Mouse (Mus musculus): ENCODE measurements around the gene Osbpl3.

Osbpl3 gene

DNA sequence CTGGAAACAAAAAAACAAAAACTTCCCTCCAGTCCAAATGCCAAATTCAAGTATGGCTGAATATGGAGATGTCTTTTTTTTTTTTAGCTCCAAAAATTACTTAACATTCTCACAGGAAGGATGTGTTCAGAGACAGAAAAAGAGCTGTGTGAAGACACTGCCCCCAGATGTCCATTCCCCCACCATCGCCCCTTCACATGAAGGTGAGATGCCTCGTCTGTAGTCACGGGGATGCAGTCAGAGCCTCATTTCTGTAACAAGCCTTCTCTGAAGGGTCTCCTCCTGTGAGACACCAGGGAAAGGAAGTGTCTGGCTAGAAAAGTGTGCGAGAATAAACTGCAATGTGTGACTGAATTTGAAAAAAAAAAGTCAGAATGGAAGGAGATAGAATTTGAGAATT is 53.1 kb downstream of the Osbpl3 start:
- no peak for DNase-seq (ENCODE audit: low read depth)

DNA sequence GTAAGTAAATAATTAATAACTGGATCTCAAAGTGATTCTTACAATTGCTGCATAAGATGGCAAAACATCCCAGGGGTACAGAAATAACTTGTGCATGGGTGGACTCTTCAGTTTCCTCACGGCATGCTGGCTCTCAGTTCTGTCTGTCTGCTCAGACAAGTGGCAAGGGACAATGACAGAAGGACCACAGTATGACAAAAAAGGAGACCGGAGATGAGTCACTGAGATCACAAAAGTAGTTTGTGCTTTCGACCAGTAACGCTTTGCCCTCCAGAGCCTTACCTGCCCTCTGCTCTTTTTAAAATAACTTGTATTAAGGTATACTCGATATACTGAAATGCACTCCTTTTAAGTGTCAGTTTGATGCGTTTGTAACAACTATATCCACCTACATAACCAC is 55.8 kb downstream of the Osbpl3 start:
- peak; percentile 57 for DNase-seq (ENCODE audit: low read depth)

DNA sequence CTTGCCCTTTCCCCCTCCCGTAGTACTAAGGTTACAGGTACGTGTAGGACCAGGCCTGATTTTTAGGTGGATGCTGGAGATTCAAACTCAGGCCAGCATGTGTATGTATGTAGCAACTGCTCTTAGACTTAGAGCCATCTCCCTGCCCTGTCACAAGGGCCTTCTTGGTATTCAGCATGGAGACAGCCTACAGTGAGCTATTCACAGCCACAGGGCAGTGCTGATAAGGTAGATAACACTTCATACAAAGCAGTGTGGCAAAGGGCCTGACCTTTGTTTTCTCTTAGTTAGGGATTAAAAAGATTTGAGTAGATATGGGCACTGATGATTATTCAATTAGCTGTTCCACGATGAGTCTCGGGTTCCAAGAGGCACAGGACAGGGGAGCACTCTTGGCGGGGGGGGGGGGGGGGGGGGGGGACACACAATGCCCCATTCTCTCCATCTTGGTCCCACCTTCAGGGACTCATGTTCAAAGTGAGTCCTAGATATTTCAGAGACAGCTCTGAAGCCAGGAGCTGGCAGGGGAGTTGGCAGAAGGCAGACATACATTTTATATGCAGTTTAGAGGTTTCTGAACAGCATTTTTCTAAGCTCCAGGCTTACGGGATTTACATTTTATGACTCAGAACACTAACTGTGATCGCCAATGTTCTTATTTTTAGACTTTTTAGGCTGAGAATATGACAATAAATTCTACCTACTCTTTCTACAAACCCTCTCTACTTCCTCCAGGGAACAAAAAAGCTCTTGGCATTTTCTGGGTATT is 56.4 kb downstream of the Osbpl3 start:
- DNase-seq (ENCODE audit: low read depth): no peak

DNA sequence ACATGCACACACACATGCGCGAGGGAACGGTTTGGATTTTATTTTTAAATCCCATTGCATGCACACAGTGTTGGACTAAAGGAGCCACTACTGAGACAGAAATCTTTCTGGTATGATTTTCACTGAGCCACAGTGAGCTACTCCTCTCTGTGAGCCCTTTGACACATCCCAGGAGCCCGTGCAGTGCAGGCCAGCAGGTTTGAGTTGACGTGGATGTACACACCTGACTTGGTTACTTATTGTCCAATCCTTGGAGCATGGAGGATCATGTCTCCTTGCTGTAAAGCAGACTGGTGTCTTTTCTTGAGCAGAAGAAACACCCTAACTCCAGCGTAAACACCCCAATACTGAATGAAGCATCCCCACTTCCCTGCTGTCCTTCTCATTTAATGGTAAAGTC is 57.7 kb downstream of the Osbpl3 start:
- DNase-seq (ENCODE audit: low read depth): no peak

DNA sequence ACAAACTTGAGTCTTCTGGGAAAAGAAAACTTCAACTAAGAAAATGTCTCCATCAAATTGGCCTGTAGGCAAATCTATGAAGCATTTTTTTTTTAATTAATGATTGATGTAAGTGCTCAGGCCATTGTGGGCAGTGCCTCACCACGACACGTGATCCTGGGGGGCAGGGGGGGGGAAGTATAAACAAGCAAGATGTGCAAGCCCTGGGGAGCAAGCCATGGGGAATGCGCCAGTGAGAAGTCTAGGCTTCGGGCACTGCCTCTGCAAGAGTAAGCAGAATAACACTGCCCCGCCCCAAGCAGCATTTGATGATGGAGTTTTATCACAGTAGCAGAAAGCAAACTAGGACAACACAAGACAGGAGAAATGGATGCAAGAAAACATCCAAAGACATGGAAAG is 58.9 kb downstream of the Osbpl3 start:
- no peak for DNase-seq (ENCODE audit: low read depth)

DNA sequence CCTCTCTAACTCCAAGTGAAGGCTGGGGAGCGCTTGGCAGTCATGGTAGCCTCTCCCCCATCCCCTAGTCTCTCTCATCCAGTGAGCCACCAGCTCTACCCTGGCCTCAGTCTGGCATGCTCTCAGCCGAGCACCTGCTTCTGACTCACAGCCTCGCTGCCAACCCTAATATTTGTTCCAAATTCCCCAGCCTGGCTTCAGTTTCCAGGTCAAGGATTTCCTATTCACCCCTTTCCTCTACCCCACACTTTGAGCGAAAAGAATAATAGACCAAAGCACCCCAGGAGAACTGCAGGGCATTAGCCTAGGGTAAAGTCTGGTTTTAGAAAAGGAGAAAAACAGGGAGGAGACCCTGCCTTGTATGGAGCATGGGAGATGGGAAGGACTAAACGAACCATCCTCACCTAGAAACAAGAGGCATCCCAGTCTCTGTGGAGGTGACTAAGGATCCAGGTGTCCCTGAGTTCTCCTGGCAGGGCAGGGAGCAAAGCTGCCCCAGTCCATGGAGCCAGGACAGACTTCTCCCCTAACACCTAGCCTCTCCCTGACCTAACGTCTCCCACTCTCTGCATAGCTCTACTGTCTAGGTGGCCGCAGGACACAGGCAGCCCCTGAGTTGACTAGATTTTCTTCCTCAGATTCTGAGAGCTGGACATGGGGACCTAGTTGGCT is 60.2 kb downstream of the Osbpl3 start:
- DNase-seq (ENCODE audit: low read depth): peak; percentile 43

DNA sequence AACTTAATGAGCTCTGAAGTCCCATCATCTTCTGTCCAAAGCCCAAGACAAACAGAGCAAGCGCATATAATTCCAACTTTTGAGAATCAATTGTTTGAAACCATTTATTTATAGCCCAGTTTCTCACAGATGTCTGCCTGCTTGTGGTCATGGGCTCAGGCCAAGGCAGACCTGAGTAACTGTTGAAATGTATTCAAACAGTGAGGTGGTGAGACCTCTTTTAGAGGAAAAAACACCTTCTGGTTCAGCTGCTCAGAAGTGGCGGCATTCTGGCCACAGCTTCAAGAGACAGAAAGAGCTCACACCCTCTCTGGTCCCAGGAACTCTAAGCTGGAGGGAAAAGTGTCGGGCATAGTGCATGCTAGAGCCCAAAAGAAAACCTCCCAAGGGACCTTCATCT is 61.6 kb downstream of the Osbpl3 start:
- DNase-seq (ENCODE audit: low read depth): no peak

DNA sequence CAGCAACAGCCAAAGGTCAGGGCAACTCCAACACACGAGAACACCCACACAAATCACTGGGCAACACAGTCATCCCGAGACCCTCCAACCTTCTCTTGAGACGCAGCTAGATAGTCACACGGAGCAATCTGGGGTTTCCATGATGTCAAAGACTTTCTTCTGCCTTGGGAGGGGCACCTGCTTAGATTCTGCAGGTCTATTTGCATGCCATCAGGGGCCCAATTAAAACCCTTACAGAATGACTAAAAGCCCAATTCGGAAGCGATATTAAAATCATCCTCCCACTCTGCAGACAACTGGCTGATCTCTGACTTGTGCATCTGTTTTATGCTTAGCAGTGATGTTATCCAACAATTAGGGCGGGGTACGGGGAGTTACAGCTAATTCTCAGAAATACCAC is 62.0 kb downstream of the Osbpl3 start:
- peak; percentile 96 for DNase-seq (ENCODE audit: low read depth)

DNA sequence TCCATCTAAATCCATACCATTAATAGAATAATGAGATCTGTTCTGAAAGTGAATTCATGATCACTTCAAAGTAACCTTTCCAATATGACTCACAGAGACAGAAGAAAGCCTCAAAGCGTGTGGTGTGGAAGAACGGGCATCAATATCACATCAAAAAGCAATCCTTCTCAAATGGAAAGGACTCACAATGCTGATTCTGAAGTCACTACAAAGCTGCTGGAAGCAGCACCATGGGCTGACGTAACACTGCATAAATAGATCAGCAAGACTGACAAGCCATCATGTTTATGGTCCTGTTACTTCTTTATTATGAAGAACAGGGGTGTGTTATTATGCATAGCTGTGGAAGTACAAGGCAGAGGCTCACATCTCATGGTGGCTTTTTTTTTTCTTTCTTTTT is 64.0 kb downstream of the Osbpl3 start:
- DNase-seq (ENCODE audit: low read depth): peak; percentile 82

DNA sequence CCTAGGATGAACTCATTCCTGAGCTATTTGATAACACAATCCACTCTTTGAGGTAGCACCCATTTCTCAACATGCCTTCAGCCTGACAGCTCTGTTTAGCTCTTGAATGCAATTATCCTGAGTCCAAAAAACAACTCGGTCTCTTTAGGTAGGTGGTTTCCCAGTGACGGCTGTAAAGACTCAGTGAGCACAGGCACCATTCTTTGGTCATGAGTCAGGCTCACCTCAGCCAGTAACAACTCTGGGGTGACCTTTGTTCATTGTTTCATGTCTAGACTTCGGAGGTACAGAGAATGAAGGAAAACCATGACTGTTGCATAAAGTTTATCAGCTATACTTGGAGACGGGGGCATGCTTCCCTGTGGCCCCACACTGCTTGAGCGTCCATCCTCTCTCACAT is 65.7 kb downstream of the Osbpl3 start:
- peak; percentile 92 for DNase-seq (ENCODE audit: low read depth)

DNA sequence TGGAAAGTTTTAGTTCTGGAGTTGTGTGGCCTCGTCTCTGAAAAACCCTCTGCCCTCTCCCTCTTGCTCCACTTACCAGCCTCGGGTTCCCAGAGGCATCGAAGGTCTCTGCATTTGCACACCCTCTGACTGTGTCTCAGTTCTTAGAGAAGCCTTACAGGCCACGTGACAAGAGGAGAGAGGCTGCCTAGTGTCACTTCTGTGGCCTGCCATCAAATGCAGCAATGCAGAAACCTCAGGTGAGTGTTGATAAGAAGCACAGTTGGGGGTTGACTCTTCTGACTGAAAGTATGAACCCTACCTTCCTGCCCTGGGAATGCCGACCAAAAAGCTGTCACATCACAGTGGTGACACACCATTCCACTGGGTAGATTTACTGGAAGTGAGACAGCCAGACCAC is 68.4 kb downstream of the Osbpl3 start:
- peak; percentile 73 for DNase-seq (ENCODE audit: low read depth)

DNA sequence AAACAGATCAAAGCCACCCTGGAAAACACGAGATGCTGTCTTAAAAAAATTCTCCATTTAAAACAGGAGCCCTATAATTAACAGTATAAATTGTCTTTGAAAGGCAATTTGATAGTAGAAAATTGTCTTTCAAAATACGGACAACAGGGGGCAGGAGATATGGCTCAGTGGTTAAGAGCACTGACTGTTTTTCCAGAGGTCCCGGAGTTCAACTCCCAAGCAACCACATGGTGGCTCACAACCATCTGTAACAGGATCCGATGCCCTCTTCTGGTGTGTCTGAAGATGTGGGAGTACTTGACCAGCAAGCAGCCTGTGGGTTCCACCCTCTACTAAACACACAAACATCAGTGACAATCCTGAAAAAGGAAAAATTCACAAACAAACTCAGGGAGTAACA is 69.5 kb downstream of the Osbpl3 start:
- peak; percentile 36 for DNase-seq (ENCODE audit: low read depth)

DNA sequence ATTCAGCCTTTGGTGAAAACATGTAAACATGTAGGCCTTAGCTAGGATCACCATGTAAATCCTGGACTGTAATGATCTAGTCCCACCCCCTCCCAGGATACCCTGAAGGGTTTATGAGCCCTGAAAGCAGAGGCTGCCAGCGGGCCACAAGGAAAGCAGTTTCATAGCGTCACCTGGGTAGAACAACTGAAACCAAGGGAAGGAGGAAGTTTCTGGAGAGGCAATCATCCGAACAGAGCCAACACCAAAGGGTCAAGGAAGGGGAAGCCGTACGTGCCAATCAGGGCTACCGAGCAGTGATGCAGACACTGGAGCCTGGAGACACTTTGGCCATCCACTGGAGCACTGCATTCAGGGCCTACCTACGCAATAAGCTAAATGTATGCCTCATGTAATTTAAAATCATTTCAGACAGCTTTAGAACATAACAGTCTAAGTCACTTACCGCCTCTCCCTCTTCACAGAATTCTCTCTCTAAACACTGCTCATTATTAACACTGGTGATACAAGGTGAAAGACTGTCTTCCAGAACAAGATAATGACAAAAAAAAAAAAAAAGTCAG is 70.5 kb downstream of the Osbpl3 start:
- DNase-seq (ENCODE audit: low read depth): no peak

DNA sequence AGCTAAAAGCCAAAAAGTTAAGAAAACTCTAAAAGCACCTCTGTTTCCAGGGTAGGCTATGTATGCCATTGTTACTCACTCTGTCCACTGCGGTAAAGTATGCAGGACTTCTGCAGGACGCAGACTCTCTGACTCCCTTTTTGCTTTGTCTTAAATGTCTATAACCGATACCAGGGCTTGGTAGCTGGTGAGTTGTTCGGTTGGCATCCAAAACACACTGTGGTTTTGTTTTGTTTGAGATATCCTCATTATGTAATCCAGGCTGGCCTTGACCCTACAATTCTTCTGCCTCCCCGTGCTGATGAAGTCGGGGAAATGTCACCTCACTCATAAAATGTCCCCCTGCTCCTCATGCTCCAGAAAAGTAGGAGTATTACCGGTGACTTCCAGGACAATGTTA is 73.3 kb downstream of the Osbpl3 start:
- DNase-seq (ENCODE audit: low read depth): no peak

DNA sequence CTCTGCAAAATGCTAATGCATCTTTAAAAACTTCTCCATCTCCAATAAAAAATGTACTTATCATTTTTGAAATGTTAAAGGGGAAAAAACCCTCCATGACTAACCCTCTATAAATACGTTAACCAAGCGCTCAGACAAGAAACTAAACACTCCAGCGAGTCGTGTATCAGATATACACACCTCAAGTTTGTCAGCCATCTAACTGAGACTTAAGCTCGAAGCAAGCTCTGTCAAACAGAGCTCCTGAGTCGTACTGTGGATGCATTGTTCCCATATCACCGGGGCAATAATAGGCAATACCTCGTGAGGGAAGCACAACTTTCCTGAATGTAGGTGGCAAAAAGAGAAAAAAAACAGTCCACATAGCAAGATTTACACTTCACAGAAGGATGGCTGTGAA is 73.8 kb downstream of the Osbpl3 start:
- no peak for DNase-seq (ENCODE audit: low read depth)

DNA sequence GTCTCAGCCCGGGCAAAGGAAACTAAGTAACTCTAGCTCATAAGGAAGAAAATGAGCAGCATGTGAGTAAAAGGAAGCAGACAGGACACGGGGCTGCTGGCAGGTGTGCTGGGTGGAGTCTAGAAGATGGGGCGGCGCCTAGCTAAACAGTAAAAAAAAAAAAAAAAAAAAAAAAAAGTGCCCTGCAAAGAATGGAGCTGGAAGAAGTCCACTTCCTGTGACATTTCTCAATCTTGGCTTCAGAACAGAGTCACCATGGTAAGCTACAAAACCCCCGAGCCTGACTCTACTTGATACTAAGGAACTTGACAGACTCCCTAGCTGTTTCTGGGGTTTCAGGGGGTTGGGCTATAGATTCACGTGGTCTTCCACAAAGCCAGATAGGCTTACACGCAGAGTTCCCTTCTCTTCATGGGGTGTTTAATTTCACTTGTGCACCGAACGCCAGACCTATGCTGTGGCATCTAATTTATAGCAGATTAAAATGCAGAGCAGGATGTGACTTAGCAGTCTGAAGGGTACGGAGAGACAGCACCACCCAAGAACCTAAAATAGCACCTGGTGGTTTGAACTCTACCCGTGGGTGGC is 74.4 kb downstream of the Osbpl3 start:
- peak; percentile 92 for DNase-seq (ENCODE audit: low read depth)

DNA sequence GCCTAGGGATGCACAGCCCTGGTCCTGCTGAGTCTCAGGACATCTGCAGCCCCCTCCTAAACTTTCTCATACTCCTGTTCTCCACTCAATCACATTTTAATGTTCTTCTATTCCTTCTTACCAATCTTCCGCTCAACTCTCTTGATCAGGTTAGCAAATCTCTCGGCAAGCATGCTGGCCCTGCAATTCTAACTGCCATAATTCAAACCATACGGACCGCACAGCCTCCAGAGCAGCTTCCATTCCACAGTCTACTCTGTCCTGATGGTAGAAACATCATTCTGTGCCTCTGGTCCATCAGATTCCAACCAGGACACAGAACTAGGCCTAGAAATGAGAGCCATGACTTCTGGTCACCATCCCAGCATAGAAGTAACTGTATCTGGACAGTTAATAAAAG is 76.3 kb downstream of the Osbpl3 start:
- no peak for DNase-seq (ENCODE audit: low read depth)

DNA sequence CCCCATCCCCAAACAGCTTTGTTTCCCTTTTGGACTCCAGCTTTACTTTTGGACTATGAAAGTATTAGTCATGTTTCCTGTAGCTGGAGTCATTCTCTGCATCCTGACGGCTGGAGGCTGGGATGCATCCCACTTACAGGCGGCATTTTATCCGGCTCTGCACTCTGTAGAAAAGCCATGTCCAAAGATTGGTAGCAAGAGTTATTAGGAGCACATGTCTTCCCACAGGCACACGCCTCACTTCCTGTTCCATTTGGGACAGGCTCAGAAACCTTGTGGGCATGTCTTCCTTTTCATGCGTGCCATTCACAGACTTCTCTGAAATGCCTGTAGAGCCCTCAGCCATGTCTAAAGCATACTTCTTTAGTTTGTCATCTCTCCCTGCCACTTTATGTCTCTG is 76.9 kb downstream of the Osbpl3 start:
- peak; percentile 59 for DNase-seq (ENCODE audit: low read depth)

DNA sequence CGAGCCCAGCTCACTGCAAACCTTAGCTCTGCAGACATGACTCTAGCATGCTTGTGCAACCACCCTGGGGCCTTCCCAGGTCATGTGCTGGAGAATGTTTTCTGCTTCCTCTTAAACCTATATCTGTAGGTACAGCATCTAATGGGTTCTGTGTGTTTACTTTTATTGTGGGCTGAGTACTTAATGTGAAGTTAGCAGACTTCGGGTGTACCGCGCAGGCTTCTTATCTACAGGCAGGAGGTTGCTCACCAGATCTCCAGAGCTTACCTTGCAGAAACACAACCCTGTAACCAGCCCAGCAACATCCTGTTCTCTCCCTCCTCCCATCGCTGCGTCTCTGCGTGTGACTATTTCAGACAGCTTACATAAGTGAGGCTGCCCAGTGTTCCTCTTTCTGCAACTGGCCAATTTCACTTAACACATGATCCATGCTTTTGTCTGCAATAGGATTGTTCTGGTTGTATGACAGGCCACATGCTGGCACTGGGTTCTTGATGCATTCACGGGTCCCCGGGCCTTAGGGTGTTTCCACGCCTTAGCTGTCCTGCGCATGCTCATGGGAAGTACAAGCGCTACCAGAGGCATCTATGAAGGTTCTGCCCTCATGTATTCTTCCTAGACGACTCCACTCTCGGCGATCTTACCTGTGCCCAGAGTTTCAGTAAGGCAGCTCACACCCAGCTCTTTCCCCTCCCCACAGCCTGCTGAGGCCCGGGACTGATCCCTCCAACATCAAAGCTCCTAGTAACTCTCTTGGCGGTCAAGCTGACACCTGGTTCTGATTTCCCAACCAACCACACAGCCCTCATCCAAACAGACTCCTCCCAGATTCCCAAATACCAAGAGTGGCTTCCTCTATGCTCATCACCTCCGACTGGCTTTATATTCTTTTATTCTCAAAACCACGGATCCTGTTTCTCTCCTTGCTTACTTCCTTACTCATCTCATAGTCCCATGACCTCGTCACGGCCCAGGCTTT is 78.0 kb downstream of the Osbpl3 start:
- peak; percentile 93 for DNase-seq (ENCODE audit: low read depth)

DNA sequence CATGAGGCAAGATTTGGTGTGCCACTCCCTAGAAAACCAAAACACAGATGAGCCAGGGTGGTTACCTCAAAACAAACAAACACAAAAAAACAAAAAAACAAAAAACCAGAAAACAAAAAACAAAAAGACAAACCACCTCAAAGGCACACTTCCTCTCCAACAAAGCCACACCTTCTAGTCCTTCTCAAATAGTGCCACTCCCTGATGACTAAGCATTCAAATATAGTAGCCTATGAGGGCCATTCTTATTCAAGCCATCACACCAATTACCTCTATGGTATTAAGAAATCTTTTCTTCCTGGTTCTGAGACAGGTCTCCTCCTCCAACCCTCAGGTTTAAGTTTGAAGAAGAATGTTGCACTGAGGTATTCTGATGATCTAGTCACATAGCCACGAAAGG is 79.3 kb downstream of the Osbpl3 start:
- DNase-seq (ENCODE audit: low read depth): peak; percentile 70

DNA sequence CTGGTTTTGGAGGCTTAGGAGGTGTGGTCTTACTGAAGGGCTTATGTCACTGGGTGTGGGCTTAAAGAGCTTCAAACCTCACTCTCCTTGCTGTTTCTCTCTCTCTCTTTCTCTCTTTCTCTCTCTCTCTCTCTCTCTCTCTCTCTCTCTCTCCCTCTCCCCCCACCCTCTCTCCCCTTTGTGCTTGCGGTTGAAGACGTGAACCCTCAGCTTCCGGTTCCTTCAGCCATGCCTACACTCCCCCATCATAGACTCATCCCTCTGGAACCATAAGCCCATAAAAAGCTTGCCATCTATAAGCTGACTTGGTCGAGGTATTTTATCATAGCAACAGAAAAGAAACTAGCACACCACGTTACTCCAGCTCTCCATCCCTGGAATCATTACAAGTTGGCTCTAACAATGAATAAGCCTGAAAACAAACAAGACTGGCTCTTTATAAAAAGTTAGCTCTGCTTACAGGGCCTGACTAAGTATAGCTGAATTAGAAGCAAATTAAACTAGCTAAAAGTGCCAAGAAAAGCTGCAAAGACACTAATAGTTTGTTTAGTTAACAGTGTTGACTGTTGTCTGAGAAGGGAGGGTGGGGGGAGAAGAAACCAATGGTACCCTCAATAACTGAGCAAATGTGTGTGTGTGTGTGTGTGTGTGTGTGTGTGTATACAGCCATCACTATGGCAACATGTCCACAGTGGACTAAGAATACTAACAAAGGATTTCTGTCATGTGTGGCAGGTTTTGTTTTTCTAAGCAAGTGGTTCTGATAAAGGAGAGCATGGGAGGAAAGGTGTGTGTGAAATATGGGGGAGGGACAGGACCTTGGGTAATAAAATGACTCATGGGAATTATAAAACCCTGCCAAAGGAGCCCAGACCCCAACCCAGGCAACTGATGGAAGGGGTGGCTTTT is 83.2 kb downstream of the Osbpl3 start:
- DNase-seq (ENCODE audit: low read depth): peak; percentile 73
